Mouse (Mus musculus) embryonic stem cell, embryonic (primary cell): ENCODE measurements around the gene Gzmk.

Experiments
- CTCF ChIA-PET, 4 experiments: fragments of 300-600 bp in 2 of 4; fragments of 350-600 bp in 2 of 4; sonication (Branson Sonifier 250); formaldehyde crosslinking; loops; one replicate each; lab custom pipeline; 2022; ENCODE audit warnings: inconsistent platforms in 2 of 4; lab: Charles Lee
- POLR2A ChIA-PET, 4 experiments: fragments of 300-600 bp in 2 of 4; fragments of 350-600 bp in 2 of 4; sonication (Branson Sonifier 250); formaldehyde crosslinking; loops; one replicate each; lab custom pipeline; 2022; ENCODE audit warnings: antibody characterized with exemption in 4 of 4, inconsistent platforms in 1 of 4; lab: Charles Lee

The Gzmk gene

GRCm38 (mm10) chr13:113164252-113165005, 61.3 kb downstream of the Gzmk start:
- POLR2A ChIA-PET, result interaction anchor here in 1 of 4 experiments (0.7 to 0.8 kb wide), 2 partner anchors 9 to 49 kb away, joined by 3 read pairs; no protein-coding TSS in a partner anchor
- CTCF ChIA-PET, result no interaction called here

GRCm38 (mm10) chr13:113151556-113151955, 74.2 kb downstream of the Gzmk start:
- POLR2A ChIA-PET, result no interaction called here

GRCm38 (mm10) chr13:113139597-113139996, 86.1 kb downstream of the Gzmk start:
- CTCF ChIA-PET, result no interaction called here
- POLR2A ChIA-PET, result interaction anchor here in 1 of 4 experiments (1.2 kb wide), 1 partner anchor 10 kb away, joined by 3 read pairs; no protein-coding TSS in a partner anchor

More at GRCm38 (mm10) chr13:113151556-113151955, 74.2 kb downstream of the Gzmk start:
- CTCF ChIA-PET, result no interaction called here

- POLR2A ChIA-PET, result interaction anchor here in 1 of 4 experiments (1.0 kb wide), 1 partner anchor 9 kb away, joined by 3 read pairs; no protein-coding TSS in a partner anchor
These were observed 95.7 kb downstream of the Gzmk start for GRCm38 (mm10) chr13:113129974-113130373.

More at GRCm38 (mm10) chr13:113129974-113130373, 95.7 kb downstream of the Gzmk start:
- CTCF ChIA-PET, result no interaction called here
